In genomic region chr5:149404710-149405109, GRCm38 (mm10) we compare ENCODE assay signal across 31 mouse cellular contexts. TPM values are rescaled to one million over a fixed set of nuclear protein-coding genes. Genes with fewer than 3 reads are reported as not detected.
DNase-seq lines count a peak whose midpoint lies in the region; ATAC-seq and TF ChIP-seq lines count a peak whose summit lies in the region.
"Had no signal": no experiment of that assay in that cellular context is flagged by ENCODE, and none has a peak within 500 bp of the region (broad histone marks: within the 10 kb centered on the region; RNA-seq: fewer than 3 reads in every experiment).

No protein-coding gene starts in this region.

- H3K4me3 ChIP-seq in heart, adult 2 months, result no peak overlapping the region
- H3K4me3 ChIP-seq in liver, postnatal 0 days (ENCODE audit: low read depth, low read length), result no peak overlapping the region
- H3K4me3 ChIP-seq in E14TG2a.4 (replicated peaks; ENCODE audit: low read length), result no peak overlapping the region
- no peak overlapping the region for H3K4me3 ChIP-seq in brown adipose tissue, adult 24 weeks (ENCODE audit: insufficient read depth, low read depth, low read length)
- H3K4me3 ChIP-seq in hindbrain, embryonic 12.5 days, result no peak overlapping the region
- H3K4me3 ChIP-seq: forebrain, embryonic 13.5 days; heart, embryonic 13.5 days; hindbrain, embryonic 10.5 days; limb, embryonic 15.5 days; neural tube, embryonic 15.5 days had no signal

- intact Hi-C loops in heart, adult 2 months (cut with DNase I), result no loop called here
- intact Hi-C loops in heart, postnatal 25 days (cut with DNase I), result no loop called here

- no peaks in the 10 kb centered on the region for H3K27me3 ChIP-seq in heart, adult 2 months (ENCODE audit: control insufficient read depth, insufficient read depth, low read length)
- H3K27me3 ChIP-seq in liver, postnatal 0 days (ENCODE audit: insufficient read depth, low read length), result no peaks in the 10 kb centered on the region
- H3K27me3 ChIP-seq in E14TG2a.4 (ENCODE audit: insufficient read depth, low read length), result peaks cover 27% of the 10 kb centered on the region
- no peaks in the 10 kb centered on the region for H3K27me3 ChIP-seq in hindbrain, embryonic 12.5 days
- H3K27me3 ChIP-seq: forebrain, embryonic 13.5 days; heart, embryonic 13.5 days; limb, embryonic 15.5 days; neural tube, embryonic 15.5 days had no signal

- H3K9ac ChIP-seq in heart, adult 2 months (ENCODE audit: low read depth, low read length), result no peak overlapping the region
- H3K9ac ChIP-seq in liver, postnatal 0 days (replicated peaks), result no peak overlapping the region
- no peak overlapping the region for H3K9ac ChIP-seq in hindbrain, embryonic 12.5 days
- H3K9ac ChIP-seq: forebrain, embryonic 13.5 days; heart, embryonic 13.5 days; limb, embryonic 15.5 days; liver, embryonic 14.5 days; neural tube, embryonic 15.5 days had no signal

- no peak overlapping the region for H3K4me2 ChIP-seq in liver, postnatal 0 days (ENCODE audit: low read depth, low read length)
- H3K4me2 ChIP-seq in hindbrain, embryonic 12.5 days (replicated peaks), result no peak overlapping the region
- H3K4me2 ChIP-seq: forebrain, embryonic 13.5 days; heart, embryonic 13.5 days; limb, embryonic 15.5 days; neural tube, embryonic 15.5 days had no signal

- H3K9me3 ChIP-seq in liver, postnatal 0 days (ENCODE audit: low read length), result no peaks in the 10 kb centered on the region
- H3K9me3 ChIP-seq in E14TG2a.4 (ENCODE audit: low read length), result peaks cover 9% of the 10 kb centered on the region
- no peaks in the 10 kb centered on the region; the same call in 1 of the 2 replicates for H3K9me3 ChIP-seq in hindbrain, embryonic 12.5 days (replicated peaks)
- H3K9me3 ChIP-seq: forebrain, embryonic 13.5 days; limb, embryonic 15.5 days; neural tube, embryonic 15.5 days had no signal

- TF ChIP-seq POLR2A in heart, adult 2 months (IDR thresholded peaks at IDR 0.05; ENCODE audit: insufficient read depth, low read depth, low read length), result no peak

- 79% methylated on average over 5 of the region's 5 CpGs for WGBS in heart, adult 2 months
- 74% methylated on average over 5 of the region's 5 CpGs for WGBS in liver, postnatal 0 days (ENCODE audit: insufficient replicate concordance)
- WGBS in hindbrain, embryonic 12.5 days, result 83% methylated on average over 5 of the region's 5 CpGs

- H3K4me1 ChIP-seq in heart, adult 2 months (ENCODE audit: control insufficient read depth, insufficient read depth, low read length), result no peaks in the 10 kb centered on the region; the same call in 1 of the 2 replicates
- H3K4me1 ChIP-seq in liver, postnatal 0 days (ENCODE audit: insufficient read depth), result no peaks in the 10 kb centered on the region
- H3K4me1 ChIP-seq in E14TG2a.4 (replicated peaks; ENCODE audit: low read depth, low read length), result no peaks in the 10 kb centered on the region
- peaks cover 3% of the 10 kb centered on the region; the same call in 1 of the 2 replicates for H3K4me1 ChIP-seq in brown adipose tissue, adult 24 weeks (ENCODE audit: control insufficient read depth, insufficient read depth, insufficient read length, low read length)
- H3K4me1 ChIP-seq in hindbrain, embryonic 12.5 days, result no peaks in the 10 kb centered on the region
- H3K4me1 ChIP-seq: forebrain, embryonic 13.5 days; heart, embryonic 13.5 days; hindbrain, embryonic 10.5 days had no signal

- ATAC-seq in liver, postnatal 0 days, result no peak
- no peak for ATAC-seq in hindbrain, embryonic 12.5 days (ENCODE audit: low FRiP score)
- ATAC-seq: activated CD4-positive, CD25-positive, alpha-beta regulatory T cell, adult 4 months; forebrain, embryonic 13.5 days had no signal

- no peaks in the 10 kb centered on the region for H3K36me3 ChIP-seq in heart, adult 2 months (ENCODE audit: control insufficient read depth, insufficient read depth, low read length)
- no peaks in the 10 kb centered on the region for H3K36me3 ChIP-seq in liver, postnatal 0 days (replicated peaks; ENCODE audit: insufficient read depth, low read length)
- no peaks in the 10 kb centered on the region for H3K36me3 ChIP-seq in E14TG2a.4 (ENCODE audit: insufficient read depth, low read length)
- no peaks in the 10 kb centered on the region for H3K36me3 ChIP-seq in hindbrain, embryonic 12.5 days
- H3K36me3 ChIP-seq: heart, embryonic 13.5 days; hindbrain, embryonic 10.5 days; limb, embryonic 15.5 days; neural tube, embryonic 15.5 days had no signal

- no peak for TF ChIP-seq EP300 in heart, adult 2 months (IDR thresholded peaks at IDR 0.05; ENCODE audit: insufficient read depth, low read depth, low read length)
- TF ChIP-seq EP300 in liver, postnatal 0 days (IDR thresholded peaks at IDR 0.05; ENCODE audit: low read depth), result no peak

- peak; percentile 21 for TF ChIP-seq CTCF in heart, adult 2 months (IDR thresholded peaks at IDR 0.05)
- 0 out of 2 replicates have a peak, but pooled peaks have one; percentile 7 for TF ChIP-seq CTCF in liver, postnatal 0 days (IDR thresholded peaks at IDR 0.05; ENCODE audit: low read depth)
- peak; percentile 83 for TF ChIP-seq CTCF in E14TG2a.4 (conservative IDR thresholded peaks at IDR 0.05; ENCODE audit: low read length)

- no peak overlapping the region for H3K27ac ChIP-seq in heart, adult 2 months
- H3K27ac ChIP-seq in liver, postnatal 0 days (ENCODE audit: low read depth), result no peak overlapping the region
- H3K27ac ChIP-seq in brown adipose tissue, adult 24 weeks (replicated peaks; ENCODE audit: low read depth, low read length), result peak overlapping the region; percentile 64; the same call in 1 of the 2 replicates
- H3K27ac ChIP-seq in hindbrain, embryonic 12.5 days, result no peak overlapping the region
- H3K27ac ChIP-seq: forebrain, embryonic 13.5 days; heart, embryonic 13.5 days; hindbrain, embryonic 10.5 days; limb, embryonic 15.5 days; liver, embryonic 14.5 days; macrophage; neural tube, embryonic 15.5 days had no signal

- no peaks in the 10 kb centered on the region for H3K79me2 ChIP-seq in heart, adult 2 months (replicated peaks; ENCODE audit: control insufficient read depth, insufficient read depth, low read length)

- no peak for DNase-seq in heart, adult 2 months
- no peak for DNase-seq in heart, postnatal 25 days (ENCODE audit: low spot score)
- DNase-seq in liver, postnatal 0 days, result no peak
- DNase-seq in liver, result no peak
- DNase-seq: adrenal gland, adult 8-10 months; cerebellum, adult 8-10 months; cerebellum, postnatal 36 days; heart, postnatal 10 days; kidney, adult 11 months; kidney, postnatal 14 days; left cerebral cortex, postnatal 4 days; midbrain, embryonic 14.5 days; retina, postnatal 1 day; right cerebral cortex, postnatal 14 days; thymus, adult 18-20 months; thymus, postnatal 25 days had no signal

RNA-seq across cellular contexts. Expression of gene Medag, which starts 6.8 kb away (rescaled TPM):
- 10 to 100 TPM; 12.3 to 12.5 TPM for total RNA-seq in heart, adult 2 months (2021)
- polyA plus RNA-seq in heart, adult 2 months (2012; rRNA removed), result 6.7 and 10.9 TPM in 2 replicates
- 10 to 100 TPM; 16.2 to 16.7 TPM for total RNA-seq in heart, postnatal 25 days (2021)
- polyA plus RNA-seq in liver, postnatal 0 days (2015; fragmentation: Nextera tagmentation; extraction: Ambion mirVana), result 0.11 and 0.21 TPM in 2 replicates
- 6.2 and 12.4 TPM in 2 replicates for polyA plus RNA-seq in brown adipose tissue, adult 24 weeks (2012; ENCODE audit: insufficient read depth, insufficient read length, missing spikeins)
- polyA plus RNA-seq in hindbrain, embryonic 12.5 days (2016; fragmentation: Nextera tagmentation; extraction: Ambion mirVana), result 1.0 and 1.1 TPM in 2 replicates
- total RNA-seq: megakaryocyte-erythroid progenitor cell, adult 5-6 weeks had no signal
- polyA plus RNA-seq: macrophage had no signal

RNA-seq across cellular contexts. Expression of gene Tex26, which starts 34.8 kb away (rescaled TPM):
- not detected for total RNA-seq in heart, adult 2 months (2021)
- not detected in 2 replicates for polyA plus RNA-seq in heart, adult 2 months (2012; rRNA removed)
- not detected for total RNA-seq in heart, postnatal 25 days (2021)
- not detected in 2 replicates for polyA plus RNA-seq in liver, postnatal 0 days (2015; fragmentation: Nextera tagmentation; extraction: Ambion mirVana)
- polyA plus RNA-seq in brown adipose tissue, adult 24 weeks (2012; ENCODE audit: insufficient read depth, insufficient read length, missing spikeins), result not detected in 2 replicates
- polyA plus RNA-seq in hindbrain, embryonic 12.5 days (2016; fragmentation: Nextera tagmentation; extraction: Ambion mirVana), result 1.1 and 1.2 TPM in 2 replicates
- total RNA-seq: adrenal gland, adult 8-10 months; gastrocnemius, adult 18-20 months; heart, adult 8-10 months; heart, postnatal 10 days; megakaryocyte-erythroid progenitor cell, adult 5-6 weeks had no signal
- polyA plus RNA-seq: activated CD4-positive, CD25-positive, alpha-beta regulatory T cell, adult 4 months; macrophage; small intestine, adult 2 months had no signal

Comparison
In these comparisons a context has a peak if more than half of its experiments do, and no peak if none do; other contexts are left out.
1. CTCF ChIP-seq: peak in every context shown above with its lines; median percentile 83 in E14TG2a.4; 21 in heart, adult 2 months; 7 in liver, postnatal 0 days.